Mouse (Mus musculus): ENCODE results near the gene Eps8l2. TPM values are rescaled to one million over a fixed set of nuclear protein-coding genes. Genes with fewer than 3 reads are reported as not detected.

Eps8l2 gene
- polyA plus RNA-seq (2012; rRNA removed) = 257 and 334 TPM in 2 replicates

GRCm38 (mm10) chr7:141338576-141339131 is at the start of gene Eps8l2:
Gene Eps8l2 (plus strand): TSS chr7:141338880.

GRCm38 (mm10) chr7:141291921-141292582 is 46.6 kb upstream of the Eps8l2 start, which contains the start of gene Drd4:
Gene Drd4 (plus strand): TSS chr7:141292006.

DNA sequence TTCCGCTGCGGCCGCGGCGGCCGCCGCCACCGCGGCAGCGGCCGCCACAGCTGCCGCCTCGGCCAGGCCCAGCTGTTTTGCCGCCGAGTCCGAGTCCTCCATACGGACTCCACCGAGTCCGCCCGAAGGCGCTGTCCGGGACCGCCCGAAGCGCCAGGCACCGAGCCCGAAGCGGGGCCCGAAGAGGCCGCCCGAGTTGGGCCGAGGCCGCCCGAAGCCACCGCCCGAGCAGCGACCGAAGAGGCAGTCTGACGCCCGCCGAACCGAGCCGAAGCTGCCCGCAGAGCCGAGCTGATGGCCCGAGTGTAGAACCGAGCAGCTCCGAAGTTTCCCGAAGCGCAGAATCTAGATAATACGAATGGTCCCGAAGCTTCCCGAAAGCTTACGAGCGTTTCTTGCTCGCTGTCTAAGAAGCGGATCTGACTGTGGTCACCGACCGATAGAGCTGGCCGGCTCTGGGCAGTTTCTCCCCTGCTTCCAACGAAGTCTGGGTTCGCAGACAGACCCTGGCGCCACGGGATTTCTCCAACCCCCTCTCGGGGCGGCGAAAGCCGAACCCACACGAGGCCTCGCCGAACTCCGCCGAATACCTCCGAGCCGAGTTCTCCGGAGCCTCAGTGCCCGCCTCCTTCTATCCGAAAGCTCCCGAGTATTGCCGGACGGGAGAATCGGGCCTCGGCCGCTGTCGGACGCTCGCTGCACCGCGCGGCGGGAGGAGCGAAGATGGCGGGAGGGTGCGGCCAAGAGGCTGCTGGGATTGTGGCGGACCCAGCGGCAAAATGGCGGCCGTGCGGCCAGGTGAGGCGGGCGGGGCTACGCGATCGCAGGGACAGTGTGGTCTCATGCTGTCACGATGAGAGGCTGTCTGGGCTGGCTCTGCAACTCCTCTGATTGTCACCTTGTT is 11.0 kb upstream of the Eps8l2 start, which contains the start of the genes Deaf1 and Tmem80:
Gene Deaf1 (minus strand): TSS at position 222 of the 904 bp plus-strand sequence.
Gene Tmem80 (plus strand): TSS at position 271 of the 904 bp plus-strand sequence.

GRCm38 (mm10) chr7:141391625-141392551 is 53.2 kb downstream of the Eps8l2 start, which contains the start of gene Taldo1:
Gene Taldo1 (plus strand): TSS chr7:141392199.

Other genes with a start within 250 kb of the Eps8l2 start
- gene Sigirr, start 238.3 kb upstream of the Eps8l2 start, polyA plus RNA-seq (2012; rRNA removed) = 41.9 and 54.5 TPM in 2 replicates
- 60.4 and 80.5 TPM in 2 replicates for gene Ano9, start 221.1 kb upstream of the Eps8l2 start, polyA plus RNA-seq (2012; rRNA removed)
- 29.2 and 32.7 TPM in 2 replicates for gene Ptdss2, start 216.5 kb upstream of the Eps8l2 start, polyA plus RNA-seq (2012; rRNA removed)
- 140 and 158 TPM in 2 replicates for gene Rnh1, start 166.0 kb upstream of the Eps8l2 start, polyA plus RNA-seq (2012; rRNA removed)
- 86.0 and 86.1 TPM in 2 replicates for gene Hras, start 144.9 kb upstream of the Eps8l2 start, polyA plus RNA-seq (2012; rRNA removed)
- 11.4 and 11.6 TPM in 2 replicates for gene Lrrc56, start 144.7 kb upstream of the Eps8l2 start, polyA plus RNA-seq (2012; rRNA removed)
- gene Lmntd2, start 124.8 kb upstream of the Eps8l2 start, polyA plus RNA-seq (2012; rRNA removed) = 11.8 and 12.9 TPM in 2 replicates
- 224 and 235 TPM in 2 replicates for gene Rassf7, start 123.0 kb upstream of the Eps8l2 start, polyA plus RNA-seq (2012; rRNA removed)
- gene Phrf1, start 110.1 kb upstream of the Eps8l2 start, polyA plus RNA-seq (2012; rRNA removed) = 20.1 and 28.0 TPM in 2 replicates
- 200 and 285 TPM in 2 replicates for gene Irf7, start 72.4 kb upstream of the Eps8l2 start, polyA plus RNA-seq (2012; rRNA removed)
- gene Cdhr5, start 62.1 kb upstream of the Eps8l2 start, polyA plus RNA-seq (2012; rRNA removed) = 405 and 478 TPM in 2 replicates
- gene Sct, start 59.7 kb upstream of the Eps8l2 start, polyA plus RNA-seq (2012; rRNA removed) = 105 and 193 TPM in 2 replicates
- 0.13 and 0.29 TPM in 2 replicates for gene Drd4, start 46.9 kb upstream of the Eps8l2 start, polyA plus RNA-seq (2012; rRNA removed)
- gene Deaf1, start 11.2 kb upstream of the Eps8l2 start, polyA plus RNA-seq (2012; rRNA removed) = 21.1 and 26.0 TPM in 2 replicates
- 22.3 and 31.1 TPM in 2 replicates for gene Tmem80, start 11.1 kb upstream of the Eps8l2 start, polyA plus RNA-seq (2012; rRNA removed)
- gene Taldo1, start 53.3 kb downstream of the Eps8l2 start, polyA plus RNA-seq (2012; rRNA removed) = 262 and 282 TPM in 2 replicates
- gene Gatd1, start 75.3 kb downstream of the Eps8l2 start, polyA plus RNA-seq (2012; rRNA removed) = 61.5 and 75.6 TPM in 2 replicates
- gene Cend1, start 90.6 kb downstream of the Eps8l2 start, polyA plus RNA-seq (2012; rRNA removed) = 2.0 and 2.2 TPM in 2 replicates
- gene Slc25a22, start 99.0 kb downstream of the Eps8l2 start, polyA plus RNA-seq (2012; rRNA removed) = 65.1 and 72.7 TPM in 2 replicates
- gene Pidd1, start 105.1 kb downstream of the Eps8l2 start, polyA plus RNA-seq (2012; rRNA removed) = 11.9 and 14.2 TPM in 2 replicates
- 439 and 527 TPM in 2 replicates for gene Rplp2, start 108.5 kb downstream of the Eps8l2 start, polyA plus RNA-seq (2012; rRNA removed)
- 212 and 220 TPM in 2 replicates for gene Pnpla2, start 116.3 kb downstream of the Eps8l2 start, polyA plus RNA-seq (2012; rRNA removed)
- gene Cracr2b, start 122.2 kb downstream of the Eps8l2 start, polyA plus RNA-seq (2012; rRNA removed) = 147 and 153 TPM in 2 replicates
- gene Cd151, start 128.5 kb downstream of the Eps8l2 start, polyA plus RNA-seq (2012; rRNA removed) = 370 and 431 TPM in 2 replicates
- gene Polr2l, start 136.3 kb downstream of the Eps8l2 start, polyA plus RNA-seq (2012; rRNA removed) = 27.1 and 30.2 TPM in 2 replicates
- 30.1 and 34.6 TPM in 2 replicates for gene Tspan4, start 136.4 kb downstream of the Eps8l2 start, polyA plus RNA-seq (2012; rRNA removed)
- 37.4 and 44.9 TPM in 2 replicates for gene Chid1, start 201.0 kb downstream of the Eps8l2 start, polyA plus RNA-seq (2012; rRNA removed)
- 38.8 and 43.3 TPM in 2 replicates for gene Ap2a2, start 223.3 kb downstream of the Eps8l2 start, polyA plus RNA-seq (2012; rRNA removed)